Mouse (Mus musculus) kidney, postnatal 25 days (tissue): ENCODE measurements at regions not wholly inside any gene's neighbourhood (a gene's known extent, or its start where the extent isn't known, plus 50 kb on each side); places are given as distances from the start of the nearest gene placed in this dataset.
"Not testable (repeated sequence)": the region's sequence is repeated elsewhere in the genome, so short reads cannot be mapped to it uniquely, and the experiment has no call there.

Experiments
- DNase-seq, 2 experiments: peaks; one replicate each; pipeline ENCODE4 v3.0.0; 2021; ENCODE audit warnings: mixed read lengths in 2 of 2

DNA sequence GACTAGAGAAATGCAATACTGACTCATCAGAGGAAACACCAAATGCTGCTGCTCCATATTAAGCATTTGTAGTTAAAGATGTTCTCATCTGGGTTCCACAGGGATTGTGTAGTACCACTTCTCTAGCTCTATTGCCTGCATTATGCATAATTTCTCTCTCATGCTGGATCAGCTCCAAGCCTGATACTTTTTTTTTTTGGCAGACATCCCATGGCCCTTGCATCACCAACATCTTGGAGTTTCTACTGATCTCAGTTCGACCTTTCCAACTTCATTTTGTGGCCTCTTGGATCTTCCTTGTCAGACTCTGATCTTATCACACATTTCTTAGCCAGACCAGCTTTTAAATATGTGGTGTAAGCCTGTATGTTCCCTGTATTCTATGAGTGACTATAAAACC is 701.1 kb upstream of the Nr2f1 start:
- DNase-seq = no peak

DNA sequence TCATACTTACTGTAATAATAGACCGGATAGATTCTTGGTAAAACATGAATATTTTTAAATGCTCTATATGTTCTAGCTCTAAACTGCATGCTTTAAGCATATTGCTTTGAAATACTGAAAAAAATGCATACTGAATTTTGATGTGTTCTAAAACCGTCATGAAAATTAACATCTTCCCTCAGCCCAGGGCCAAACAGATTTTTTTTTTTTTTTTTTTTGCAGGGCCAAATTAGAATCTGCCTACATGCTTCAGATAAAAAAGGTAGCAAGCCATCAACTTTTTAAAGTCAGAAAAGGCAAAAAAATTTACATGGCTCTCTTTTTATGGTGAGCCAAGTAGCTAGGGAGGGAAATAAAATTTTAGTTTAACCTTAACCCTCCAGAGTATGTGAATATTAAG is 692.7 kb upstream of the Nr2f1 start:
- DNase-seq = no peak

DNA sequence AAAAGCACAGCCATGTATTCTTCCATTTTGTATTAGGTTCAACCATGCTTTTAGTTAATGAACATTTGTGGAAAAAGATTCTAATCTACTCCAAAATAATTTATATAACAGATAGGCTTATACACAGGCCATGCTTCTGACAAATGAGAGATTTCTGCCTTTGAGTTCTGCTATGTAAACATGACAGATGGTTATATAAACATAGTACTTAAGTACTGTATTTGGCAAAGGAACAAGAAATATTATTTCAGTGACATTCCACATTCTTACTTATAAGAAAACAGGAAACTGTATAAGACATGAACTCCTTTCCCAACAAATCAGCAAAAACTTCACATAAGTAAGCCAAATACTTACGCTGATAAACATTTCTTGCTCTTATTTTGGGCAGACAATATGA is 683.5 kb upstream of the Nr2f1 start:
- DNase-seq = no peak

DNA sequence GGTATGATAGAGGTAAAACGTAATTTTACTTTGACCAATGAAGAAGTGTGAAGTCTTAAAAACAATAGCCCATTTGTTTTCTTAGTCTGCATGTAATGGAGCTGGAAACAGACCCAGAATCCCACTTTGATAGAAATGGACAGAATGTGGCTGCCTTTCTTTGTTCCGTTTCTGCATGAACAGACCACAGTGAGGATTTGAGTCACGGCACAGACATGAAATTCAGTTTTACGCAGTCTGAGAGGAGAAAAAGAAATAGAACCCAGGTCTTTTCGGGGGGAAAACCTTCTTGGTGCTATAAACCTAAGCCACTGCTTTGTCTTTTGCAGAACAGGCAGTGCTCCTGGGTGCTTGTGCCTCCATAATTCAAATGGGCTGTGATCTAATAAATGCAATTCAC is 673.0 kb upstream of the Nr2f1 start:
- DNase-seq = no peak

DNA sequence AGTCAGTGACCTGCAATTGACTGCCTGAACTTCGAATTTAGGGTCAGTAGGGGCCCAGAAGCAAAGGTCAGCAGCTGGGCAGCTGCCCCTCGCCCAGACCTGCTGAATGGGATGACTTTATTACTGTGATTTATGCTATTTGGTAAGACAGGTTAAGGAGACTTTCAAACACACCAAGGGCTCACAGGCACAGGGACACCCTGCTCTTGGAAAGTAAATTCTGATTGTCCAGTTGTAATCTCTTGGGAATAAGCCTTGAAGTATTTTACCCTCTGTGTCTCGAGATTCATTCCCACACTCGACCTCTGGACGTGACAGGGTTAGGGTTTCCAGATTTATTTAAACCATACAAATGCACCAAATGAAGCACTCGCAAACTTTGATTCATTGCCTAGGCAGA is 672.4 kb upstream of the Nr2f1 start:
- peak in 1 of 2 experiments; percentile 16 for DNase-seq

DNA sequence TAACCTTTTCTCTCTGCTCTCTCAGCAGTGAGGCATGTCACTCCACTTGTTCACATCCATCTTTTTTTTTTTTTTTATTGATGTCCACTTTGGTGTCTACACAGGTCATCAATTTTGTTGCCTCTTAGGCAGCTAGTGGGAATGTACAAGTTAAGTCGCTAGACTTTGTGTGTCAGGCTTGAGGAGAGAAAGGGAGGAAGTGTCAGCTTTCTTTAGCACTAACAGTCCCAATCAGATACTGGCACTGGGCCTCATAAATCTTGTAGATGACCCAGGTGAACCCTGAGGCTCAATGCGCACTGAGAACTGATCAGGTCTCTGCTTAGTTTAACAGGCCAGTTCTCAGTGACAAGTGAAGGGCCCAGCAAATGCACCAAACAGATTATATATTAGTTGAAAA is 671.7 kb upstream of the Nr2f1 start:
- no peak for DNase-seq

DNA sequence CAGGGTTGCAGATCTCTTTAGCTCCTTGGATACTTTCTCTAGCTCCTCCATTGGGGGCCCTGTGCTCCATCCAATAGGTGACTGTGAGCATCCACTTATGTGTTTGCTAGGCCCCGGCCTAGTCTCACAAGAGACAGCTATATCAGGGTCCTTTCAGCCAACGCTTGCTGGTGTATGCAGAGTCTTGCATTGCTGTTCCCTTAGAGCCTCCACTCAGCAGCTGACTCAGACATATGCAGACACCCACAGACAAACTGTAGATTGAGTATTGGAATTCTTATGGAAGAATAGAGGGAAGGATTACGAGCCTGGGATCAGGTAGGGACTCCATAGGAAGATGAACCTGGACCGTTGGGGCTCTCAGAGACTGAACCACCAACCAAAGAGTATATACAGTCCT is 624.8 kb upstream of the Nr2f1 start:
- not testable (repeated sequence) for DNase-seq

DNA sequence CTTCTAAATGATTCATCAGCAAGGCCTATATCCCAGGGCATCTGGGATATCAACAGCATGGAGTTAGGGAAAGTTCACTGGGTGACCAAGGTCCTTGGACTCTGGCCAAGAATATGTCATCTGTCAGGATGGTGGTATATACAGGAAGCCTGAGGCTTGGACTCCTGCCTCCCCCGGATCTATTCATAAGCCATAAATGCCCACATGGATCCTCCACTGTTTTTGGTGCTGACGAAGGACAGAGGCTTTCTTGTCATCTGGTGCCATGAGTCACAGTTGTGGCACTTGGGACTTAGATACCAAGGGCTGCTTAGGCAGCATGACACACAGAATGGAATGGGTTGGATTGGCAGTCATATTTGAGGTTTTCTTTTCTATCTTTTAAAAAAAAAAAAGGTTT is 610.1 kb upstream of the Nr2f1 start:
- DNase-seq = no peak

DNA sequence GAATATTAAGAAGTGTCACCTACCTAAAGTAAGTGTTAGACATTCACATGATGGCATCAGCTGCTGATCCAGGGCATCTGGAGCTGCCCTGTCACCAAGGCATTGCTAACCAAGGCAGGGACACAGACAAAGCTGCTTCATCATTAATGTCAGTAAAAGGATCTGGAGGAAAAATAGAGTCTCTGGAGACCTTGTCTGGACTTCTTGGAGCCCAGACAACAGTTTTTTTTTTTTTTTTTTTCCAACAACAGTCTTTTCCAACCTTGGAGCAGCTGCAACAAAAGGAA is 603.2 kb upstream of the Nr2f1 start:
- no peak for DNase-seq

DNA sequence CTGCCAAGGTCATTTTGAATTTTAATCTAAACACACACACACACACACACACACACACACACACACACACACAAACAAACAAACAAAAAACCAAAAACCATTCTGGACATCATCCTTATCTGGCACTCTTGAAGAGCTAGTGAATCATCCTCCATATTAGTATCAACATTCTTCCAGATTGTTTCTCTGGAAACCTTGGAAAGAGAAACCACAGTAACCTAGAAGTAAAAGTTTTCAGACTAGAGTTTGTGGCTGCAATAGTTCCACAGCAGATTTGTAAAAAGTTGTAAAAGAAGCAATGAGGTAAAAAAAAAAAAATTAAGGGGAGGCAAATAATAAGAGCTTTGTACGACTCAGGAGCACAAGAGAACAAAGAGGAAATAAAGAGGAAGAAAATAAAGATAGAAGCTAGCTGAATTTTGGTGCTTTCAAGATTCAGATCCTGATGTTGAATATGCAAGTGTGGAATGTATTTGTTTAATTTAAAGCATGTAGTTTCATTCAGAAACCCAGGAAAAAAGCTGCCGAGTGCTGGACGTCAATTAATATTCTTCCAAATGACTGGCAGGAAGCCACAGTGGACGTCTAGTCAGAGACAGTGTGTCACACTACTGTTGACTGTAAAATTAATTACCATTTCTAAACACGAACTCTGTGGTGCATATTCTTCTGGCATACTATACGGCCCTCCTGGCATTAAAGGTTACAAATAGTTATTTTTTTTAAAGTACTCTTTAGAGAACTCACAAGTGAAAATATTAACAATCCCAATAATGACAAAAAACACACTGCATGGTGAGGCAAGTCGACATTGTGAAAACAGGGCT is 602.7 kb upstream of the Nr2f1 start:
- DNase-seq = no peak

DNA sequence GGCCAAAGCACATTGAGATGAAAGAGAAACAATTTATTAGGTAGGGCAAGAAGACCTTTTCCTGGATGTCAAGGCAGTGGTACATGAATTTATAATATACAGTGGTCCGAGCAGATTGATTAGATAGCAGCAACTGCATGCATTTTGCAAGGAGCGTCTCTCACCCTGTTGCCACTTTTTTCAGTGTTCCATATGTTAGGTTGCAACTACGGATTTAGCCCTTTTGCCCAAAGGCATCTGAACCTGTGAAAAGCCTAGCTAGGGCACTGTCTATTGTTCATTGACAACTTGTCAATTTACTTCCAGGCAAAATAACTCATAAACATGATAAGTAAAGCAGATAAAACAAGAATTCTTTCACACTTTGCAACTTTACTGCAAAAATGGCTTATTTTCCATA is 600.1 kb upstream of the Nr2f1 start:
- DNase-seq = no peak

DNA sequence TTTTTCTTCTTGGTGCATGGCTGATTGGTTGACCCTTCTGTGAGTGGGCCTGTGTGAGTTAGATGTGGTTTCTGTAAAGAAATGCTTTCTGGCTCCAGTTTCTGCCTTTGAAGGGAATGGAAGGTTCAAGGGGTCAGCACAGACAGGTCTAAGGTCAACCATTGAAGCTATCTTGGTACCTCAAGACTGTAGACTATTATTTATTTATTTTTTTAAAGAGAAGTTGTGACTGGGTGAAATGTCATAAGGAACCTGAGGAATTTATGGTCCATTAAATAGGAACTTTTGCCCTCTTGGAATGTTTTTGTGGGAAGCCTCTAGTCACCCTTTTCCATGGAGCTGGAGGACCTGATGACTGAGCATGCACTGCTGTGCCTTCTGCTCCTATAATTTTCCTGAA is 595.7 kb upstream of the Nr2f1 start:
- DNase-seq = no peak

DNA sequence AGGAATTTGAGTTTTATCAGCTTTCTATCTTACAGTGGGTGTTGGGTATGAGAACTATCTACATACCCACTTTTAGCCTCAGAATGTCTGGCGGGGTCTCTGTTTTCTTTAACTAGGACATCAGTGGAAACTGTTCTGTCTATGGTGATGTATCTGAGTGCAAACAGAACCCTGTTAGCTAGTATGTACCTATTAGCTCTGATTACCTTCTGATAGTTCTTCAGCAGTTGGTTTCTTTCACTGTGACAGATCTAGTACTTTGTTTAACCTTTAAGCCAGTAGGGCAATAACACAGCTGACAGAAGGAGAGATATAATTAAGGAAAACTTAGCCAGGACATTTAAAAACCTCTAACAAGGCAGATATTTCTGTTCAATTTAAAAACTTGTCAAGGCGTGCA is 584.7 kb upstream of the Nr2f1 start:
- DNase-seq = no peak

DNA sequence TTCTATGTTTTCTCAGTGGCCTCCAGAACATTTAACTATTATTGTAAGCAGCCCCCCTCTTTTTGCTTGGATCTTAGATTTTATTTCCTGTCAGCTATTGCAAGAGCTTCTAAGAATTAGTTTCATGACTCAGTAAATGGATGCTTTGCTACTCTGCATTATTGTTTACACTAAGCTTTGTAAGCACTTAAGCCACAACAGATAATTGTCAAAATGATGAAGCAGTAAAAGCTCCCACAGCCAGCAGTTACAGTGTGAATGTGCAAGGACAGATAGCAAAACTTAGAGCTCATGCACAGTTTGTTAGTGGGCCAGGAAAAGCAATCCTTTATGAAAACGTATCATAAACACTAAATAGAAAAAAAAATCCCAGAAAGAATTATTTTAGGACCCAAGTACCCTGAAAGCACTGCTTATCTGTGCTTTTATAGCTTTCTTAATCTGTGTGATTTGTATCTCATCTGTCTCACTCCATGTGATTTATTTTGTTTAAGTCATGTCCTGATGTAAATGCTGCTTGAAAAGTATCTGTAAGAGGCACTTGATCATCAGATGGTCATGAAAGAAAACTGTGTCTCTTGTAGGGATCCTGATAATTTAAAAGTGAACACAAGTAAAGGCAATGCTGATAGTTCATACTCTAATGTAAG is 584.2 kb upstream of the Nr2f1 start:
- no peak for DNase-seq
